Mouse (Mus musculus): ENCODE measurements at regions not wholly inside any gene's neighbourhood (a gene's known extent, or its start where the extent isn't known, plus 50 kb on each side); places are given as distances from the start of the nearest gene placed in this dataset.
A peak's percentile ranks its signal among the peaks of the same experiment; 100 is the strongest.
"Not testable (repeated sequence)": the region's sequence is repeated elsewhere in the genome, so short reads cannot be mapped to it uniquely, and the experiment has no call there.

DNA sequence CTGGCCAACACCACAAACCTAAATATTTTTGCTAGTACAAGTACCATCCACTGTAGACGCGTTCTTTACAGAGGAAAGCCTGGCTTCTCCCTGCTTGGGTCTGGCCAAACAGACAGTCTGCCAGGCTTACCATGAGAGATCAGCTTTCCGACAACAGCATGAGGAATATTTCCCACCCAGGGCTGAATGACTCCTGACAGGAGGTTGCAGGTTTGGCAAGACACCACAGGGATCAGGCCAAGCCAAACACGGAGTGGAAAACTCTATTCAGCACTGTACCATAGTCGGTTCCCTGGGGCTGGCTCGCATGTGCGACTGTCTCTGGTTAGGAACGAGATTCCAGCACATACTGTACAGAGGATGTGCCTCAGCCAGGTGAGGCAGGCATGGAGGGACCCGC lies 140.7 kb upstream of the Supt20 start:
- WGBS: 83% methylated on average over 9 of the region's 9 CpGs
- Histone ChIP-seq H3K27me3 (replicated peaks; ENCODE audit: low read depth, poor library complexity, severe bottlenecking) (no peaks in the 10 kb centered on the region), H3K4me3 (no peak overlapping the region), H3K4me1 (no peaks in the 10 kb centered on the region), H3K27ac (replicated peaks) (no peak overlapping the region), H3K9me3 (peaks cover 8% of the 10 kb centered on the region; the same call in 1 of the 2 replicates), H3K36me3 (replicated peaks) (no peaks in the 10 kb centered on the region)
- DNase-seq (ENCODE audit: low spot score): no peak

- 93% methylated on average over 2 of the region's 2 CpGs for WGBS
- no peak overlapping the region for H3K27ac ChIP-seq (replicated peaks)
- no peak for DNase-seq (ENCODE audit: low spot score)
- H3K27me3 ChIP-seq (replicated peaks; ENCODE audit: low read depth, poor library complexity, severe bottlenecking): no peaks in the 10 kb centered on the region
- no peaks in the 10 kb centered on the region for H3K36me3 ChIP-seq (replicated peaks)
- H3K4me1 ChIP-seq: peaks cover 18% of the 10 kb centered on the region
- H3K4me3 ChIP-seq: no peak overlapping the region
- H3K9me3 ChIP-seq: peaks cover 7% of the 10 kb centered on the region; the same call in 1 of the 2 replicates
Measured at GRCm38 (mm10) chr3:54555954-54556353, 136.7 kb upstream of the Supt20 start.

DNA sequence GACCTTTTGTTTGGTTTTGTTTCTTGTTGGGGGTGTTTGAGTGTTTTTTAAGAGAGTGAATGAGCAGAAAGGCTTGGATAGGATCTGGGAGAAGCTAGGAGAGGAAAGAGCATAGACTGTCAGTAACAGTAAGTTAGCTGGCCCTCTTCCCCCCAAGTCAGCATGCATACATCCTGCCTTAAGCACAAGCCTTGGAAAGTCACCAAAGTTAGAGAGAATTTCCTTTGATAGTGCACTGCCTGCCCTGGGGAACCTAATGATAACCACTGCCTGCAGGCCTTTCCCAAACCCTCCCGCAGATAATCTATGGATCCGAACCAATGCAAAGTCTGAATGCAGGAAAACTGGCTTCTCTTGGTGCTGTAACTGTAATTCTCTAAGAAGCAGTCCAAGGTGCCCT lies 133.6 kb upstream of the Supt20 start:
- Histone ChIP-seq H3K27me3 (replicated peaks; ENCODE audit: low read depth, poor library complexity, severe bottlenecking) (no peaks in the 10 kb centered on the region), H3K4me3 (no peak overlapping the region), H3K4me1 (peaks cover 18% of the 10 kb centered on the region), H3K36me3 (replicated peaks) (no peaks in the 10 kb centered on the region), H3K27ac (replicated peaks) (peak overlapping the region; percentile 70), H3K9me3 (peaks cover 2% of the 10 kb centered on the region; the same call in 1 of the 2 replicates)
- 83% methylated on average over 2 of the region's 2 CpGs for WGBS
- DNase-seq (ENCODE audit: low spot score): no peak

GRCm38 (mm10) chr3:54559527-54559926 lies 133.1 kb upstream of the Supt20 start:
- WGBS: 88% methylated on average over 2 of the region's 2 CpGs
- Histone ChIP-seq H3K9me3 (no peaks in the 10 kb centered on the region; the same call in 1 of the 2 replicates), H3K4me1 (peaks cover 20% of the 10 kb centered on the region), H3K27ac (replicated peaks) (peak overlapping the region; percentile 70), H3K36me3 (replicated peaks) (no peaks in the 10 kb centered on the region), H3K4me3 (no peak overlapping the region), H3K27me3 (replicated peaks; ENCODE audit: low read depth, poor library complexity, severe bottlenecking) (no peaks in the 10 kb centered on the region)
- no peak for DNase-seq (ENCODE audit: low spot score)

DNA sequence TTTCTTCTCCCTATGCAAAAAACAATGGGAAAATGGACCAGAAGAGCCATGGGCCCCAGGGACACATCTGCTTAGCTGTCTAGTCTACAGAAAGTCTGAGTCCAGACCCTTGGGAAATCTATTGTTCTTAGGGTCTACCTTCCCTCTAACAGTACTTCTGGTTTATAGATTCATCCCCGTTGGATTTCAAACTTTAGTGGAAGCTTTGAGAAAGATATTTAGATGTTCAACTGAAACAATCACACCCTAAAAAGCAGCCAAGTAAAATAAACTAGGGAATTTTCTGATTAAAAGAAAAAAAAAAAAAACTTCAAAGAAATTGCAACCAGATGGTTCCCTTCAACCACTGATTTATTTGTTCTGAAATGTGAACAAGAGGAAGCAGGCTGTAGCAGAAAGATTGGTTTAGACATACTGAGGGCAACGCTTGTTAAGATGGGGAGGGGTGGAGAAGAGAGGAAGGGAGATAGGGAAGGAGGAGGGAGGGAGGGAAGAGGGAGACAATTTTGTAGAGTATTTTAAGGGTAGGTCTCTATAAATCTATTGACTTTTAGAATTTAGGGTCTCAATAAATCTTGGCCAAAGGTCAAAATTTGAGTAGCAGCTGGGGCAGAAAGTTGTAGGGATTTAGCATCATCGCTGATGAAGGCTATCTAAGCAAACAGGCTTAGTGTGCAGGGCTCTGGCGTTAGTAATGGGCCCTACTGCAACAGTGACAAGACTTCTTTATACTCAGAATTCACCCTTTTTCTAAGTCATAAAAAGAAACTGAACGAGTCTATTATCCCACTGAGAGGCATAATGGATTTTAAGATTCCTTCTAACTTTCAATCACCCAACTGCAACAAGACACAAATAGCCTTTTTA lies 132.3 kb upstream of the Supt20 start:
- no peaks in the 10 kb centered on the region for H3K36me3 ChIP-seq (replicated peaks)
- H3K4me3 ChIP-seq: no peak overlapping the region
- H3K4me1 ChIP-seq: peaks cover 25% of the 10 kb centered on the region
- no peaks in the 10 kb centered on the region for H3K27me3 ChIP-seq (replicated peaks; ENCODE audit: low read depth, poor library complexity, severe bottlenecking)
- 56% methylated on average over 5 of the region's 5 CpGs for WGBS
- no peaks in the 10 kb centered on the region; the same call in 1 of the 2 replicates for H3K9me3 ChIP-seq
- H3K27ac ChIP-seq (replicated peaks): peak overlapping the region; percentile 54; the same call in 1 of the 2 replicates
- no peak for DNase-seq (ENCODE audit: low spot score)

- Histone ChIP-seq H3K36me3 (replicated peaks) (no peaks in the 10 kb centered on the region), H3K4me3 (no peak overlapping the region), H3K4me1 (peaks cover 7% of the 10 kb centered on the region), H3K27ac (replicated peaks) (no peak overlapping the region), H3K27me3 (replicated peaks; ENCODE audit: low read depth, poor library complexity, severe bottlenecking) (no peaks in the 10 kb centered on the region), H3K9me3 (0 out of 2 replicates have a peak, but pooled peaks cover 3% of the 10 kb centered on the region)
- no peak for DNase-seq (ENCODE audit: low spot score)
- 100% methylated on average over 1 of the region's 1 CpGs for WGBS
Measured at GRCm38 (mm10) chr3:54567329-54567728, 125.3 kb upstream of the Supt20 start.

GRCm38 (mm10) chr3:54568096-54568495 lies 124.5 kb upstream of the Supt20 start:
- 0 out of 2 replicates have a peak, but pooled peaks cover 3% of the 10 kb centered on the region for H3K9me3 ChIP-seq
- 86% methylated on average over 5 of the region's 5 CpGs for WGBS
- DNase-seq (ENCODE audit: low spot score): no peak
- peaks cover 7% of the 10 kb centered on the region for H3K4me1 ChIP-seq
- no peak overlapping the region for H3K4me3 ChIP-seq
- H3K36me3 ChIP-seq (replicated peaks): no peaks in the 10 kb centered on the region
- no peaks in the 10 kb centered on the region for H3K27me3 ChIP-seq (replicated peaks; ENCODE audit: low read depth, poor library complexity, severe bottlenecking)
- no peak overlapping the region for H3K27ac ChIP-seq (replicated peaks)

DNA sequence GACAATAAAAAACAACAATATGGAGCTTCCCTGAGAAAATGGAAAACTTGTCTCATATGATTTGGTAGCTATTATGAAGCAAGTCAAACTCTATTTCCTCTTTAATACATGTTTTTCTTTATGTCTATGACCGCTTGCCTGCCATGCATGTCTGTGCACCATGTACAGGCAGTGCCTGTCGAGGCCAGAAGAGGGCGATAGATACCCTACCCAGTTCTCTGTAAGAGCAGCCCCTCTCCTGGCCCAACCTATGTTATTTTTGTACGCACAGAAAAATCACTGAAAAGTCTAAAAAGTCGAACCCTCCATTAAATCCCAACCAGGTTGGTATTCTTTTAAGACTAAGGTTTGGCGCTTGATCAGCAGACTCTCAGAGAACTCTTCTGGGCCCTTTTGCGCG lies 122.1 kb upstream of the Supt20 start:
- 75% methylated on average over 8 of the region's 8 CpGs for WGBS
- H3K9me3 ChIP-seq: 0 out of 2 replicates have a peak, but pooled peaks cover 3% of the 10 kb centered on the region
- H3K4me3 ChIP-seq: no peak overlapping the region
- H3K36me3 ChIP-seq (replicated peaks): no peaks in the 10 kb centered on the region
- no peaks in the 10 kb centered on the region for H3K27me3 ChIP-seq (replicated peaks; ENCODE audit: low read depth, poor library complexity, severe bottlenecking)
- H3K4me1 ChIP-seq: no peaks in the 10 kb centered on the region
- H3K27ac ChIP-seq (replicated peaks): no peak overlapping the region
- DNase-seq (ENCODE audit: low spot score): peak; percentile 26

DNA sequence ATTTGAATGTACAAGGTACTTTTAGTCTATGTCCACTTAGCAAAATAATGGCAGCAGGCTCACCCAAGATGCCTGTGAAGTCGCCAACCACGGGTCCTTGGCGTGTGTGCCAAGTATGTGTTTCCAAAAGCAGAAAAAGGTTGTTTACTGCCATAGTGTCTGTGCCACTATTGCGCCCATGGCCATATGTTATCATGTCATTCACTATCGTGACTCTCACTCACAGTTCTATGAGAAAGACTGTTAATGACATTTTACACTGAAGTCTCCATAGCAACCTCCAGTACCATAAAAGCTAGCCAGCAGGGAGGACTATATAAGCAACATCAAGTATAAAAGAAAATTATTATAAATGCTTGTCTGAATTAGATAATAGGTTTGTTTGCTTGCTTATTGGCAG lies 114.8 kb upstream of the Supt20 start:
- 91% methylated on average over 5 of the region's 5 CpGs for WGBS
- peaks cover 2% of the 10 kb centered on the region; the same call in 1 of the 2 replicates for H3K9me3 ChIP-seq
- no peaks in the 10 kb centered on the region for H3K36me3 ChIP-seq (replicated peaks)
- H3K4me1 ChIP-seq: no peaks in the 10 kb centered on the region
- no peak for DNase-seq (ENCODE audit: low spot score)
- H3K4me3 ChIP-seq: no peak overlapping the region
- H3K27me3 ChIP-seq (replicated peaks; ENCODE audit: low read depth, poor library complexity, severe bottlenecking): no peaks in the 10 kb centered on the region
- H3K27ac ChIP-seq (replicated peaks): no peak overlapping the region

GRCm38 (mm10) chr3:54579425-54579824 lies 113.2 kb upstream of the Supt20 start:
- H3K9me3 ChIP-seq: peaks cover 2% of the 10 kb centered on the region; the same call in 1 of the 2 replicates
- WGBS: 92% methylated on average over 2 of the region's 2 CpGs
- H3K27me3 ChIP-seq (replicated peaks; ENCODE audit: low read depth, poor library complexity, severe bottlenecking): no peaks in the 10 kb centered on the region
- H3K36me3 ChIP-seq (replicated peaks): no peaks in the 10 kb centered on the region
- H3K4me1 ChIP-seq: no peaks in the 10 kb centered on the region
- H3K27ac ChIP-seq (replicated peaks): no peak overlapping the region
- H3K4me3 ChIP-seq: no peak overlapping the region
- no peak for DNase-seq (ENCODE audit: low spot score)

GRCm38 (mm10) chr3:54580339-54580738 lies 112.3 kb upstream of the Supt20 start:
- Histone ChIP-seq H3K36me3 (replicated peaks) (no peaks in the 10 kb centered on the region), H3K4me3 (no peak overlapping the region), H3K4me1 (no peaks in the 10 kb centered on the region), H3K9me3 (peaks cover 2% of the 10 kb centered on the region; the same call in 1 of the 2 replicates), H3K27me3 (replicated peaks; ENCODE audit: low read depth, poor library complexity, severe bottlenecking) (no peaks in the 10 kb centered on the region), H3K27ac (replicated peaks) (no peak overlapping the region)
- no peak for DNase-seq (ENCODE audit: low spot score)
- WGBS: 89% methylated on average over 6 of the region's 6 CpGs

DNA sequence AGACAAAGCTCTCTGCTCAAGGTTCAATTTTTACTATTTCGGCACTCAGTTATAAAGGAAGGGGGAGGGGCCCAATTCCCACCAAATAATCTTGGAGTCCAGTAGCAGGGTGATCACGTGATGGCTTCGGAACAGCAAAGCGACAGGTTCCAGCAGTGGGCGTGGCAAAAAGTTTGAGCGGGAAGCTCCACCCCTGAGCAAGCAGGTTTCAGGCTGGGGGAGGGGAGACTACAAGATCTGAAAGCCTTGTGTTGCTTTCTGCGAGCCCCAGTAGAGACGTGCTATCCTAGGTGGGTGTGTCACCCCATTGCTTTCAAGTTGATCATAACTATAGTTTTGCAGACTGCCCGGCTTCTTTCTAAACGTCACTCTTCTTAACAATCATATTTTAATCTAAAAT lies 106.8 kb upstream of the Supt20 start:
- not testable (repeated sequence) for H3K9me3 ChIP-seq; H3K4me3 ChIP-seq; DNase-seq (ENCODE audit: low spot score); H3K27me3 ChIP-seq (replicated peaks; ENCODE audit: low read depth, poor library complexity, severe bottlenecking); H3K27ac ChIP-seq (replicated peaks); H3K36me3 ChIP-seq (replicated peaks)
- peaks cover 15% of the 10 kb centered on the region for H3K4me1 ChIP-seq
- WGBS: 88% methylated on average over 10 of the region's 10 CpGs
